In genomic region chr3:36462348-36462747, GRCm38 (mm10) we compare ENCODE assay signal across 43 mouse cellular contexts. TPM values are rescaled to one million over a fixed set of nuclear protein-coding genes. Genes with fewer than 3 reads are reported as not detected.
"Had no signal": no experiment of that assay in that cellular context is flagged by ENCODE, and none has a peak within 500 bp of the region (broad histone marks: within the 10 kb centered on the region; RNA-seq: fewer than 3 reads in every experiment).

No protein-coding gene starts in this region.

- H3K4me3 ChIP-seq: heart, embryonic 12.5 days; heart, embryonic 13.5 days; heart, embryonic 15.5 days; hindbrain, embryonic 10.5 days; hindbrain, embryonic 12.5 days; hindbrain, embryonic 13.5 days; hindbrain, embryonic 15.5 days; intestine, embryonic 15.5 days; kidney, embryonic 15.5 days; layer of hippocampus, adult 2 months; left cerebral cortex, adult 2 months had no signal

- DNase-seq: heart, postnatal 10 days; heart, postnatal 14 days; heart, postnatal 36 days; heart, postnatal 4 days; kidney, adult 11 months; kidney, adult 18-20 months; kidney, adult 2 months; kidney, adult 8-10 months; kidney, adult 9 months; kidney, postnatal 10 days; kidney, postnatal 14 days; kidney, postnatal 25 days; kidney, postnatal 36 days; kidney, postnatal 4 days; layer of hippocampus, adult 9-11 months; layer of hippocampus, postnatal 36 days had no signal

- H3K4me1 ChIP-seq: hindbrain, embryonic 10.5 days; hindbrain, embryonic 12.5 days; hindbrain, embryonic 13.5 days; hindbrain, embryonic 15.5 days; intestine, embryonic 15.5 days had no signal

- H3K27ac ChIP-seq: heart, embryonic 13.5 days; heart, embryonic 15.5 days; hindbrain, embryonic 10.5 days; hindbrain, embryonic 12.5 days; hindbrain, embryonic 13.5 days; hindbrain, embryonic 14.5 days; hindbrain, embryonic 15.5 days; hindbrain, postnatal 0 days; intestine, embryonic 15.5 days; kidney, embryonic 15.5 days; kidney, postnatal 0 days; layer of hippocampus, adult 2 months; left cerebral cortex, adult 2 months had no signal

- ATAC-seq: hindbrain, embryonic 16.5 days; hindbrain, postnatal 0 days; inflammation-experienced regulatory T-cells, adult 6 months; intestine, embryonic 15.5 days; intestine, embryonic 16.5 days; intestine, postnatal 0 days had no signal

- H3K9me3 ChIP-seq: heart, embryonic 12.5 days; heart, embryonic 13.5 days; heart, embryonic 15.5 days; hindbrain, embryonic 10.5 days; hindbrain, embryonic 12.5 days; hindbrain, embryonic 13.5 days; hindbrain, embryonic 15.5 days; intestine, embryonic 15.5 days; kidney, embryonic 15.5 days had no signal

- H3K9ac ChIP-seq: heart, embryonic 12.5 days; heart, embryonic 13.5 days; heart, embryonic 15.5 days; hindbrain, embryonic 12.5 days; hindbrain, embryonic 13.5 days; hindbrain, embryonic 14.5 days; hindbrain, embryonic 15.5 days; intestine, embryonic 15.5 days; kidney, embryonic 15.5 days had no signal

- H3K4me2 ChIP-seq: heart, embryonic 11.5 days; heart, embryonic 12.5 days; heart, embryonic 13.5 days; heart, embryonic 15.5 days; hindbrain, embryonic 12.5 days; hindbrain, embryonic 13.5 days; hindbrain, embryonic 14.5 days; hindbrain, embryonic 15.5 days; intestine, embryonic 15.5 days; kidney, embryonic 15.5 days had no signal

- H3K27me3 ChIP-seq: heart, embryonic 12.5 days; heart, embryonic 13.5 days; heart, embryonic 15.5 days; hindbrain, embryonic 12.5 days; hindbrain, embryonic 13.5 days; hindbrain, embryonic 15.5 days; intestine, embryonic 15.5 days; kidney, embryonic 15.5 days had no signal

- H3K36me3 ChIP-seq: hindbrain, embryonic 10.5 days; hindbrain, embryonic 12.5 days; hindbrain, embryonic 13.5 days; hindbrain, embryonic 15.5 days; intestine, embryonic 15.5 days had no signal

RNA-seq across cellular contexts. Expression of gene 1810062G17Rik, which starts 13.4 kb away (rescaled TPM):
- total RNA-seq: hematopoietic stem cell, adult 5-6 weeks; hindbrain, postnatal 0 days; layer of hippocampus, adult 18-20 months; layer of hippocampus, adult 2 months; layer of hippocampus, adult 8-10 months; layer of hippocampus, postnatal 25 days; layer of hippocampus, postnatal 36 days; left cerebral cortex, adult 18-20 months; left cerebral cortex, adult 2 months had no signal
- polyA plus RNA-seq: hindbrain, embryonic 13.5 days had no signal

RNA-seq across cellular contexts. Expression of gene Gm11549, which starts 59.3 kb away (rescaled TPM):
- total RNA-seq: heart, postnatal 10 days; heart, postnatal 14 days; heart, postnatal 25 days; heart, postnatal 36 days; hematopoietic stem cell, adult 5-6 weeks had no signal
- polyA plus RNA-seq: inflammation-experienced regulatory T-cells, adult 6 months; kidney, adult 2 months; kidney, embryonic 14.5 days; kidney, embryonic 16.5 days; kidney, postnatal 0 days had no signal
